Mouse (Mus musculus) neural tube, embryonic 15.5 days (tissue): Measurements from ENCODE around the gene Pm20d2. TPM values are rescaled to one million over a fixed set of nuclear protein-coding genes. Genes with fewer than 3 reads are reported as not detected.

ENCODE experiments used
- ATAC-seq: fragments of 200-750 bp; cut with Nextera tagmentation; 2 replicates; pipeline ENCODE4 v1.8.0; 2017; ENCODE audit warnings: mild to moderate bottlenecking, moderate TSS enrichment, moderate library complexity; ENCODE audit not compliant: low FRiP score
- H3K27ac ChIP-seq: fragments of 300-500 bp; sonication (generic); replicated peaks from 2 replicates; pipeline ENCODE4 v1.5.1; 2015; ENCODE audit warnings: mild to moderate bottlenecking, inconsistent platforms
- H3K27me3 ChIP-seq: fragments of 300-500 bp; sonication (generic); replicated peaks from 2 replicates; pipeline ENCODE4 v1.6.1; 2015; ENCODE audit warnings: inconsistent platforms
- H3K36me3 ChIP-seq: fragments of 300-500 bp; sonication (generic); 2 replicates; pipeline ENCODE4 v1.6.1; 2015; ENCODE audit warnings: inconsistent platforms
- H3K4me1 ChIP-seq: fragments of 300-500 bp; sonication (generic); 2 replicates; pipeline ENCODE4 v1.6.1; 2015; ENCODE audit warnings: inconsistent platforms
- H3K4me2 ChIP-seq: fragments of 300-500 bp; sonication (generic); 2 replicates; pipeline ENCODE4 v1.6.1; 2015; ENCODE audit warnings: inconsistent platforms, mild to moderate bottlenecking, moderate library complexity
- H3K4me3 ChIP-seq: fragments of 300-500 bp; sonication (generic); replicated peaks from 2 replicates; pipeline ENCODE4 v1.5.1; 2015; ENCODE audit warnings: mild to moderate bottlenecking, inconsistent platforms
- H3K9ac ChIP-seq: fragments of 300-500 bp; sonication (generic); replicated peaks from 2 replicates; pipeline ENCODE4 v1.6.1; 2015; ENCODE audit warnings: mild to moderate bottlenecking, inconsistent platforms
- H3K9me3 ChIP-seq: fragments of 300-500 bp; sonication (generic); replicated peaks from 2 replicates; pipeline ENCODE4 v1.6.1; 2016; ENCODE audit warnings: inconsistent platforms
- WGBS: fragments of 180-500 bp; shearing (Covaris S2); methylation state at CpG from one replicate; pipeline ENCODE4 v1.1.7; 2015; ENCODE audit warnings: mixed read lengths; 5-methylcytosine and 5-hydroxymethylcytosine counted together
- polyA plus RNA-seq: library from polyadenylated mRNA; unstranded; fragments of >200 nt; fragmentation: Nextera tagmentation; extraction: Ambion mirVana; gene quantifications from 2 replicates; pipeline ENCODE4 v1.2.1, GENCODE M21; 2015

Pm20d2 gene
- 2.2 and 2.5 TPM in 2 replicates for polyA plus RNA-seq

DNA sequence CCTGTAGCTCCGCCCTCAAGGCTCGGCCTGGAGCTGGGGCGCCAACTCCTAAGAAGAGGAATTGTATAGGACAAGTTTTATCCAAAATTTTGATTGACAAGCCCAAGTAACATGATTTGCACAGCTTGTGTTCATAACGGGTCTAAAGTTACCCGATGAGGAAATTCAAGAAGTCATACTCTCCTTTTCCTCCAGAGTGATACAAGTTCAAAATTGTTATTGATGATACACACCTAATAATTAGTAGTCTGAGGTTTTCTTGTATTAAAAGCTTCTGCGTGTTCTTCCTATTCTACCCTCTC lies at the start of gene Pm20d2:
TSS of gene Pm20d2 (minus strand) at position 3 of the 302 bp plus-strand sequence.
- peak within 1 kb of the TSS; percentile 84 for H3K9ac ChIP-seq
- peaks cover 11% of the 10 kb centered on the region; the same call in 1 of the 2 replicates for H3K36me3 ChIP-seq
- H3K27me3 ChIP-seq: no peaks in the 10 kb centered on the region
- peak within 1 kb of the TSS; percentile 78 for H3K4me3 ChIP-seq
- WGBS: 21% methylated on average over 6 of the region's 6 CpGs
- no peaks in the 10 kb centered on the region for H3K9me3 ChIP-seq
- peaks cover 12% of the 10 kb centered on the region for H3K4me1 ChIP-seq
- no peak for ATAC-seq
- peak within 1 kb of the TSS; percentile 95 for H3K27ac ChIP-seq
- peak within 1 kb of the TSS; percentile 89 for H3K4me2 ChIP-seq

DNA sequence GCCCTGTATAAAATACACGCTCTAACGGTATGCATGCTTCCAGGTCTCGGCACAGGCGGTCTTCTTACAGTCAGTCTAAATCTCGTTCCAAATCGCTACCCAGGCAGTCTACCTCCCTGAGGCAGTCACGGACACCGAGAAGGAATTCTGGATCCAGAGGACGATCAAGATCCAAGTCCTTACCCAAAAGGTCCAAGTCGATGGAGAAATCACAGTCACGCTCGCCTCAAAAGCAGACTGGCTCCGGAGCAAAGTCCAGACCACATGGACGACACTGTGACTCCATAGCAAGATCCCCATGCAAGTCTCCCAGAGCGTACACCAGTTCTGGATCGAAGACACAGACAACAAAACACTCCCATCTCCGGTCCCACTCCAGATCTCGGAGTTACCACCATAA lies 41.3 kb upstream of the Pm20d2 start:
- Histone ChIP-seq H3K27ac (no peak overlapping the region), H3K9ac (no peak overlapping the region), H3K4me2 (no peak overlapping the region), H3K27me3 (no peaks in the 10 kb centered on the region), H3K36me3 (peaks cover 27% of the 10 kb centered on the region), H3K4me1 (no peaks in the 10 kb centered on the region), H3K4me3 (no peak overlapping the region), H3K9me3 (no peaks in the 10 kb centered on the region)
- WGBS: 91% methylated on average over 18 of the region's 18 CpGs
- no peak for ATAC-seq

DNA sequence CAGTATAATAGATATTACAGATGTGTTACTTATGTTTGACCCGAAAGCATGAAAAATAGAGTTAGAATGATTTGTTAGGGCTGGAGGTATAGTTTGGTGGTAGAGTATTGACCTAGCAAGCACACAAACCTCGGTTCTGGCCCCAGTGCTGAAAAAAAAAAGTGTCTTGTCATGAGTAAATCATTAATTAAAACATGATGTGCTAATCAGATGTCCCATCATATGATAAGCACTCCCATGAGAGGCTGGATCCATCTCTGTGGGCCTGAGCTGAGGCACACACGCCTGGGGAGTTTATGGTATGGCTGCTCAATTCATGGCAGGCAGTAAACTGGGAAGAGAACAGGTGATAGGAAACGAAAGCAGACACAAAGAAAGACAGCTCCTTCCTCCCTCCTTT lies 40.1 kb upstream of the Pm20d2 start:
- Histone ChIP-seq H3K9ac (no peak overlapping the region), H3K27ac (no peak overlapping the region), H3K4me3 (no peak overlapping the region), H3K9me3 (no peaks in the 10 kb centered on the region), H3K36me3 (peaks cover 30% of the 10 kb centered on the region), H3K4me1 (no peaks in the 10 kb centered on the region), H3K27me3 (no peaks in the 10 kb centered on the region), H3K4me2 (no peak overlapping the region)
- WGBS: 53% methylated on average over 4 of the region's 4 CpGs
- ATAC-seq: no peak

DNA sequence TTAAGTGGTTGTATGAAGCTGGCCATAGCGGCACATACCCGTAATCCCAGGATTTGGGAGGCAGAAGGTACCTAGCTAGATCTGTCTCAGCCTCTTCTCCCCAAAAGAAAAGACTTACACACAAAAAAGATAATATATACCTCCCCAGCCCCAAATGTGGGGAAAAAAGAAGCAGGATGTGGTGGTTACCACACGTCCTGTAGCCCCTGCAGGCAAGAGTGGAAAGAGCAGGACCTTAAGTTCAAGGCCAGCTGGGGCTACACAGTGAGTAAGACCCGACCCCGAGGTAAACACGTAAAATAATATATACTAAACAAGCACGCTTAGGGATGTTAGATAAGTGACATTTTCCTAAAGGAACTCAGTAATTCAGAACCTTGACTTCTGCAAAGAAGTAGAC lies 37.6 kb upstream of the Pm20d2 start:
- WGBS: 91% methylated on average over 7 of the region's 7 CpGs
- Histone ChIP-seq H3K36me3 (peaks cover 30% of the 10 kb centered on the region), H3K9me3 (no peaks in the 10 kb centered on the region), H3K9ac (no peak overlapping the region), H3K4me2 (no peak overlapping the region), H3K27ac (no peak overlapping the region), H3K4me1 (no peaks in the 10 kb centered on the region), H3K4me3 (no peak overlapping the region), H3K27me3 (no peaks in the 10 kb centered on the region)
- no peak for ATAC-seq

DNA sequence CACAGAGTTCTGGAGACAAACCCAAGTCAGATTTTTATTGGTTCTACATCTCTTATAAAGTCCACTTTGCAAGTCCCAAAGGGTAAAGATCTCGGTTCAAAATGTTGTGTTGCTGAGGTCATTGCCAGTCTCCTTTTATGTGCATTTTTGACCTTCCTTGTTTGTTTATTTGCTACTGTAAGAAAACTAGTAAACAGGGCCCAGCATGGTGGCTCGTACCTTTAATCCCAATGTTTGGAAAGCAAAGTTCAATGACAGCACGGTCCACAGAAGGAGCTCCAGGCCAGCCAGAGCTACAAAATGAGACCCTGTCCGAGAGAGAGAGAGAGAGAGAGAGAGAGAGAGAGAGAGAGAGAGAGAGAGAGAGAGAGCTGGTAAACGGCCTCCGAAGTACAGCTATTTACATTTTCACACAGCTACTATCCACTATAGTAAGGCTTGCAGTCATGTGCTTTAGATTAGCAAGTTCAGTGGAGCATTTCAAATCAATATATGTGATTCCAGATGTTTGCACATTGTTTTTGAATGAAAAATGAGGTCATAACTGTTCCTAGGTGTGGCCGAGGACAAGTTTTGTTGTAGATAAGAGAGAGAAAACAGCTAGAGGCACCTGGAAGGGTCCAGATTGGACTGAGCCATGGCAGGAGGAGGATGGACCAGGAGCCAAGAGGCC lies 34.6 kb upstream of the Pm20d2 start:
- H3K9ac ChIP-seq: no peak overlapping the region
- ATAC-seq: no peak
- no peak overlapping the region for H3K4me3 ChIP-seq
- H3K4me2 ChIP-seq: no peak overlapping the region
- peaks cover 14% of the 10 kb centered on the region for H3K36me3 ChIP-seq
- no peaks in the 10 kb centered on the region for H3K9me3 ChIP-seq
- no peaks in the 10 kb centered on the region for H3K27me3 ChIP-seq
- H3K27ac ChIP-seq: no peak overlapping the region
- WGBS: 75% methylated on average over 7 of the region's 7 CpGs
- peaks cover 4% of the 10 kb centered on the region; the same call in 1 of the 2 replicates for H3K4me1 ChIP-seq

DNA sequence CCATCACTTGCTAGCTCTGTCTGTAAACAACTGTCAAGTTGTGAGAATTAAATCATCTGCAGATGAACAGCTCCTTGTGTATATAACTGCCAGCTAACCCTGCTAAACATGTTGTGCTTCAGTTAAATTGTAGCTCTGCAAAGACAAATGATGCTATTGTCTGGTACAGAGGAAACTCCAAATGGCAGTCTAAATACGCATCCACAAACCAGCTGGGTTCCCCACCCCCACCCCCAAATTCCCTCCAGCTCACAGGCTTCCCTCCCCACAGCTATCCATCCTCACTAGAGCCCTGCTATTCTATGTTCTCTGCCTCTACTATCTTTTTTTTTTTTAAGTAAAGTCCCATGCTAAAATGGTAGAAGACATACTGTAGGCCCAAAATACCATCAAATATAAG lies 32.3 kb upstream of the Pm20d2 start:
- no peak for ATAC-seq
- no peak overlapping the region for H3K27ac ChIP-seq
- WGBS: 33% methylated on average over 1 of the region's 1 CpGs
- H3K27me3 ChIP-seq: no peaks in the 10 kb centered on the region
- no peak overlapping the region for H3K4me3 ChIP-seq
- H3K4me1 ChIP-seq: peaks cover 4% of the 10 kb centered on the region; the same call in 1 of the 2 replicates
- H3K36me3 ChIP-seq: peaks cover 9% of the 10 kb centered on the region
- H3K4me2 ChIP-seq: no peak overlapping the region
- H3K9ac ChIP-seq: no peak overlapping the region
- no peaks in the 10 kb centered on the region for H3K9me3 ChIP-seq

DNA sequence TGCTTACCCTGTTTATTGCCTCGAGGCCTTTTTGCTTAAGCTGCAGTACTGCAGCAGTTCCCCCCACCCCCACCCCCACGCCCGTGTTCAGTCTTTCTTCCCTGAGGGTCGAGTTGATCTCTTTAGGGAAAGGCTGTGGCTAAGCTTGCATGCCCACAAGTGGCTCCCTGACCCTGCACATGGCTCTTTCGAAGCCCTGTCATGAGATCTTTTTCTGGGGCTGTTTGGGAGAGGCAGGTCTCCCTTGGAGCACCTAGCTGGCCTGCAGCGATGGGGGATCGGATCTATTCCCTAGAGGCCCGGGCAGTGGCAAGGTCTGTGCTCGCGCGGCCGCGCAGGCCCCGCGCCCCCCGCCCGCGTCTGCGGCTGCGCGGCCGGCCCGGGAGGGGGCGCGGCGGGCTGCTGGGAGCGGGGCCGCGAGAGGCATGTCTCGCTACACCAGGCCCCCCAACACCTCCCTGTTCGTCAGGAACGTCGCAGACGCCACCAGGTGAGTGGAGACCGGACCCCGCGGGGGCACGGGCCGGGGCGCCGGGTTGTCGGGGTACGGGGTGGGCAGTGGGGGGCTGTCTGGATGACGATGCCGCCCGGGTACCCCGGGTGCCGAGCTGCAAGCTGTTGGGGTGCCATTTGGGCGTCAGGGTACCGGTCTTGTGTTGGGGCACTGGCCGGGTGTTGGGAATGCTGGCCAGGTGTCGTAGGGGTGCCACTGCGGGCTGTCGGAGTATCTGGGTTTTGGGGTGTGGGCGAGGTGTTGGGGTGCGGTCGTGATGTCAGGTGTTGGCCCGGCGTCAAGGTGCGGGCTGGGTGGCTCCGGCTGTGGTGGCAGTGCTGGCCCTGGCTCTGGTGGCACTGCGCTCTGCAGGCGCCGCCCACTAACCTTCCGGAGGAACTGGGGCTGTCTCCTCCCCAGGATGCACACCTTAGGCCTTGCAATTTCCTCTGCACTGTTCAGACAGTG lies 19.6 kb upstream of the Pm20d2 start, which contains the start of gene Srsf12:
TSS of gene Srsf12 (plus strand) at position 111 of the 961 bp plus-strand sequence.
- Histone ChIP-seq H3K4me1 (peaks cover 21% of the 10 kb centered on the region), H3K4me3 (peak within 1 kb of the TSS; percentile 81), H3K4me2 (peak within 1 kb of the TSS; percentile 90), H3K36me3 (no peaks in the 10 kb centered on the region), H3K27ac (peak within 1 kb of the TSS; percentile 94), H3K27me3 (0 out of 2 replicates have a peak, but pooled peaks cover 6% of the 10 kb centered on the region), H3K9ac (peak within 1 kb of the TSS; percentile 96), H3K9me3 (no peaks in the 10 kb centered on the region)
- ATAC-seq: peak; percentile 94
- WGBS: 2% methylated on average over 55 of the region's 65 CpGs

DNA sequence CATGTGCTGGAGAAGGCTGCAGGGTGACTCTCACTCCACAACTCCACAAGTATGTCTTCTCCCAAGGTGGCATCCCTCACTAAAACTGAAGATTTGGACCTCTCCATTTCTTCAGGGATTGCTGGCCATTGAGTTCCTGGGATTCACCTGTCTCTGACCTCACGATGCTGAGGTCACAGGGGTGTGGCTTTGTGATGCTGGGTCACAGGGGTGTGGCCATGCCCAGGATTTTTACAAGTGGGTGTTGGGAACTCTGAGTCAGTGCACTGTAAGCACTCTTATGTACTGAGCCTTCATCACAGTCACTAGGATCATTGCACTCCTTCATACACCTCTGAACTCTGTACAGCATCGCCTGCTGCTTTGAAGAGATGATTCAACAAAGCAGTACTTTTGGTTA lies 18.0 kb upstream of the Pm20d2 start:
- Histone ChIP-seq H3K4me2 (no peak overlapping the region), H3K4me3 (no peak overlapping the region), H3K4me1 (peaks cover 21% of the 10 kb centered on the region), H3K36me3 (no peaks in the 10 kb centered on the region), H3K27ac (no peak overlapping the region), H3K9me3 (no peaks in the 10 kb centered on the region), H3K27me3 (0 out of 2 replicates have a peak, but pooled peaks cover 6% of the 10 kb centered on the region), H3K9ac (no peak overlapping the region)
- WGBS: 66% methylated on average over 2 of the region's 2 CpGs
- no peak for ATAC-seq

DNA sequence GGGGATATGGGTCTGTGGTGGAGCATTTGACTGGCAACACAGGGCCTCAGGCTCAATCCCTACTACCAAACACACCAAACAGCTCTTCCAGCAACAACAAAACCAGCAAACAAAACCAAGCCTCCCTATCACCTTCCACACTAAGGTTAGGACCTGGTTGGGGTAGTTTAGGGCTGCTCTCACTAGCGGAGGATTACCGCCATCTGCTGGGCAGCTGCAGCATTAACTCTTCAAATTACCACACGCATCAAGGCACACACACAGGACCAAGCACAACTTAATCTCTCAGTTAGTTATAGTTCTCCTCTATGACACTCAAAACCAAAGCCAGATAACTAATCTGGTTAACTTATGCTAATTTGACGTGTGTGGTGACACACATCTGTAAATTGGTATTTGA lies 15.1 kb upstream of the Pm20d2 start:
- 2% methylated on average over 4 of the region's 4 CpGs for WGBS
- Histone ChIP-seq H3K4me2 (no peak overlapping the region), H3K4me3 (no peak overlapping the region), H3K27me3 (0 out of 2 replicates have a peak, but pooled peaks cover 6% of the 10 kb centered on the region), H3K36me3 (no peaks in the 10 kb centered on the region), H3K9ac (no peak overlapping the region), H3K9me3 (no peaks in the 10 kb centered on the region), H3K27ac (no peak overlapping the region), H3K4me1 (peaks cover 13% of the 10 kb centered on the region)
- ATAC-seq: no peak

DNA sequence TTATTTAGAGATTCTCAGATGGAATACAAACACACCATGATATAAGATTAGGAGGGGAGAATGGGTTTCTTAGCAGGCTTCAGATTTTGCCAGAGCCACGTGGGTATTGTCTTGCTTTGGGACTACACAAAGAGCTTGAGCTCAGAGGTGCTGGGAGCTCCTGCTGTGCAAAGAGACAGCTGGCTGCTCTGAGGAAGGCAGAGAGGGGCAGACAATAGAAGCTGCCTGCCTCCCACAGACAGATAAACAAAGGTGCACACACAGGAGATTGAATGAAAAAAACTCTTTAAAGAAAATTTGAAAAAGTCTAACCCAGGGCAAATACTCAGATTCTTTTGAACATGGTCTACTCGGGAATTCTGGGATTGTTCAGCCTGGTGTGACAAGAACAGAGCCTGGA lies 8.6 kb upstream of the Pm20d2 start:
- Histone ChIP-seq H3K4me3 (no peak overlapping the region), H3K9ac (no peak overlapping the region), H3K36me3 (no peaks in the 10 kb centered on the region), H3K4me1 (no peaks in the 10 kb centered on the region), H3K4me2 (no peak overlapping the region), H3K9me3 (no peaks in the 10 kb centered on the region), H3K27ac (no peak overlapping the region), H3K27me3 (no peaks in the 10 kb centered on the region)
- no peak for ATAC-seq
- WGBS: 3% methylated on average over 2 of the region's 2 CpGs

DNA sequence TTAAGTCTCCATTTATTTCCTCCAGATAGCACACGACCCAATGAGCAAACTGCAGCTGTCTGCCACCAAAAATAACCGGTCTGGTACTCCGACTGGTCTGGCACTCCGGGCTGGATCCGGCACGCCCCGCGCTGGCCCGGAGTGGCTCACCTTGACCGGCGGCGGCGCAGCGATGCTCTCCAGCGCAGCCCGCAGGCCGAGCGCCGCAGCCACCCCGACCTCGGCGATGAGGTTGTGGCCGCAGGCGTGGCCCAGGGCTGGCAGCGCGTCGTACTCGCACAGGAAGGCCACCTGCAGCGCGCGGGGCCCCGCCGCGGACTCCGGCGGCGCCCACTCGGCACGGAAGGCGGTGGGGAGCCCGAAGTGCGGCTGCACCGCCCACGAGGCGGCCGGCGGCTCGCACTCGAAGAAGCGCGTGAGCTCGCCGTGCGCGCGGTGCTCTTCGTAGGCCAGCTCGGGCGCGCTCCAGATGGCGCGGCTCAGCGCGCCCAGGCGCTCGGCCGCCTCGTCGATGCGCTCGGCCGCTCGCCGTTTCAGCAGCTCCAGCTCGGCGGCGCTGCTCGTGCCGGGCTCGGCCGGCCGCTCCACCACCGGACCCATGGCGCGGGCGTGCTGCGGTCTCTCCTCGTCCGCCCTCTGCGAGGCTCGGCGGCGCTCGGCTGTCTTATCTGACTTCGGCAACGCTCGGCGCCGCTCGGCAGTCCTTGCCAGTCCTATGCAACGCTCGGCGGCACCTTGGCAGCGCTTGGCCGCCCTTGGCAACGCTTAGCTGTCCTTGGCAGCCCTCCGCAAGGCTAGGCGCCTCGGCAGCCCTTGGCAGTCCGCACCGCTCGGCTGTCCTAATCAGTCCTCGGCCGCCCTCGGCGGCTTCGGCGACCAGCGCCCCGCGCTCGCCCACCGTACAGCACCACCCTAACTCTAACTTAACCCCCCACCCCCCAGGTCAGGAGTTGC lies 479 bp downstream of the Pm20d2 start:
- no peaks in the 10 kb centered on the region for H3K9me3 ChIP-seq
- WGBS: under 1% methylated on average over 112 of the region's 123 CpGs

More for the DNA sequence above, 479 bp downstream of the Pm20d2 start:
- peak overlapping the region; percentile 89 for H3K4me2 ChIP-seq
- H3K27me3 ChIP-seq: no peaks in the 10 kb centered on the region
- peaks cover 11% of the 10 kb centered on the region; the same call in 1 of the 2 replicates for H3K36me3 ChIP-seq
- peak overlapping the region; percentile 78 for H3K4me3 ChIP-seq
- peaks cover 12% of the 10 kb centered on the region for H3K4me1 ChIP-seq
- peak; percentile 95 for ATAC-seq
- peak overlapping the region; percentile 95 for H3K27ac ChIP-seq
- H3K9ac ChIP-seq: peak overlapping the region; percentile 84
